ENCODE assay signal across 8 mouse cellular contexts in the genomic region with DNA sequence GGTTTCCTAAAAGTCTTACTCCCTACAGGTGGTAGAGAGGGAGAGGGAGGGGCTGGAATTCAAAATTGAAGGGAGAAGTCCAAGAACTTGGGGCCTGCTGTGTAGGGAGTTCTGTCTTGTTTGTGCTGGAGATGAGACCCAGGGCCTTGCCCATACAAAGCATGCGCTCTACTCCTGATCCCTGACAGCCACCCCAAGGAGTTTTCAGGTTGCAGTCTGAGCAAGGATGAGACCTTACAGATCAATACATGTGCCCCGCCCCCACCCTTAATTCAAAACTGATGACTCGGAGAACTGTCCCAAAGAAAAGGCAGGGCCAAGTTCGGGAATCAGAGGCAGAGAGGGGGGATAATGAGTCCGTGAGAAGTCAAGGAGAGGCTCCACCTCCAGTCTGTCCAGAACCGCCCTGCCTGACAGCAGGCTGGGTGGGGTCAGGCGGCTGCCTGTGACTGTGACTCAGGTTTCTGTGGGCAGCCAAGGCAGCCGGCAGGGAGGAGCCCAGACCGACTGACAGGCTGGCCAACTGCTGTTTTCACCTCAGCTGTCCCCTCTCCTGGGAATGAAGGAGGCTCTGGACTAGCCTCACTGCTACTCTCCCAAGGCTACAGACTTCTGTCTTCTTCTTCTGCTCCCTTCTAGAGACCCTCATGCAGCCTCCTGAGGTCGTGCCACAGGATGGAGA. TPM values are rescaled to one million over a fixed set of nuclear protein-coding genes. Genes with fewer than 3 reads are reported as not detected.
DNase-seq lines count a peak whose midpoint lies in the region; ATAC-seq lines count a peak whose summit lies in the region.

No protein-coding gene starts in this region.

- DNase-seq in cerebellum, adult 18-20 months: peak; percentile 66 to 77
- no peak for DNase-seq in cerebellum, postnatal 4 days (ENCODE audit: low spot score in 2 of 2)
- DNase-seq in ZHBTc4 (ENCODE audit: low read depth, low spot score): peak; percentile 87
- DNase-seq in embryonic facial prominence, embryonic 11.5 days (ENCODE audit: low spot score): peak; percentile 72
- DNase-seq in heart, postnatal 10 days: peak; percentile 90 to 94
- DNase-seq in limb, embryonic 11.5 days (ENCODE audit: low spot score): peak; percentile 65
- DNase-seq in thymus, postnatal 14 days: peak; percentile 36

- H3K36me3 ChIP-seq in embryonic facial prominence, embryonic 11.5 days (replicated peaks; ENCODE audit: control insufficient read depth, insufficient read depth, low read depth, low read length): no peaks in the 10 kb centered on the region
- no peaks in the 10 kb centered on the region for H3K36me3 ChIP-seq in limb, embryonic 11.5 days (ENCODE audit: control insufficient read depth, insufficient read depth, low read length)
- no peaks in the 10 kb centered on the region for H3K36me3 ChIP-seq in midbrain, embryonic 13.5 days

- H3K27me3 ChIP-seq in embryonic facial prominence, embryonic 11.5 days (ENCODE audit: control insufficient read depth, insufficient read depth, low read length): no peaks in the 10 kb centered on the region
- no peaks in the 10 kb centered on the region for H3K27me3 ChIP-seq in limb, embryonic 11.5 days (ENCODE audit: control insufficient read depth, insufficient read depth, low read length)
- no peaks in the 10 kb centered on the region for H3K27me3 ChIP-seq in midbrain, embryonic 13.5 days

- 0 out of 2 replicates have a peak overlapping the region, but pooled peaks have one; percentile 5 for H3K4me3 ChIP-seq in embryonic facial prominence, embryonic 11.5 days (ENCODE audit: low read depth, low read length)
- H3K4me3 ChIP-seq in limb, embryonic 11.5 days (ENCODE audit: low read depth, low read length): peak overlapping the region; percentile 5; the same call in 1 of the 2 replicates
- H3K4me3 ChIP-seq in midbrain, embryonic 13.5 days (replicated peaks): no peak overlapping the region

- H3K4me2 ChIP-seq in embryonic facial prominence, embryonic 11.5 days (ENCODE audit: low read depth, low read length): peak overlapping the region; percentile 29
- H3K4me2 ChIP-seq in limb, embryonic 11.5 days (ENCODE audit: low read depth, severe bottlenecking): peak overlapping the region; percentile 41
- H3K4me2 ChIP-seq in midbrain, embryonic 13.5 days (replicated peaks): no peak overlapping the region

- peak overlapping the region; percentile 91 for H3K27ac ChIP-seq in embryonic facial prominence, embryonic 11.5 days (replicated peaks; ENCODE audit: low read depth, low read length)
- H3K27ac ChIP-seq in limb, embryonic 11.5 days (replicated peaks; ENCODE audit: low read depth, low read length): peak overlapping the region; percentile 80
- H3K27ac ChIP-seq in midbrain, embryonic 13.5 days: peak overlapping the region; percentile 51; the same call in 1 of the 2 replicates

- H3K9me3 ChIP-seq in embryonic facial prominence, embryonic 11.5 days (replicated peaks; ENCODE audit: control insufficient read depth, low read length): no peaks in the 10 kb centered on the region
- H3K9me3 ChIP-seq in limb, embryonic 11.5 days (ENCODE audit: control insufficient read depth, low read length): no peaks in the 10 kb centered on the region
- no peaks in the 10 kb centered on the region for H3K9me3 ChIP-seq in midbrain, embryonic 13.5 days

- H3K4me1 ChIP-seq in embryonic facial prominence, embryonic 11.5 days (ENCODE audit: control insufficient read depth, insufficient read depth, low read length): peaks cover 23% of the 10 kb centered on the region
- H3K4me1 ChIP-seq in limb, embryonic 11.5 days (ENCODE audit: control insufficient read depth, insufficient read depth, low read length): peaks cover 41% of the 10 kb centered on the region
- peaks cover 51% of the 10 kb centered on the region for H3K4me1 ChIP-seq in midbrain, embryonic 13.5 days (replicated peaks)

- intact Hi-C loops in heart, postnatal 10 days (cut with DNase I): loop anchor here (1.0 to 5.0 kb wide), 3 partner anchors 79 to 173 kb away; no protein-coding TSS in a partner anchor

- peak overlapping the region; percentile 46 for H3K9ac ChIP-seq in embryonic facial prominence, embryonic 11.5 days (replicated peaks; ENCODE audit: low read length)
- no peak overlapping the region for H3K9ac ChIP-seq in limb, embryonic 11.5 days (ENCODE audit: low read length)
- no peak overlapping the region for H3K9ac ChIP-seq in midbrain, embryonic 13.5 days (replicated peaks)

- ATAC-seq in embryonic facial prominence, embryonic 11.5 days (replicated peaks; ENCODE audit: insufficient number of reproducible peaks, low FRiP score, low TSS enrichment, low read depth): no peak
- ATAC-seq in limb, embryonic 11.5 days (ENCODE audit: insufficient number of reproducible peaks, low FRiP score, low TSS enrichment, low read depth): no peak
- ATAC-seq in midbrain, embryonic 13.5 days: no peak

- WGBS in embryonic facial prominence, embryonic 11.5 days: 3% methylated on average over 10 of the region's 10 CpGs
- WGBS in limb, embryonic 11.5 days: 4% methylated on average over 10 of the region's 10 CpGs
- WGBS in midbrain, embryonic 13.5 days: 6% methylated on average over 10 of the region's 10 CpGs

RNA-seq across cellular contexts. Expression of a gene that starts 1.5 kb away (rescaled TPM):
- 33.8 and 36.7 TPM in 2 replicates for polyA plus RNA-seq in embryonic facial prominence, embryonic 11.5 days (2014; fragmentation: Nextera tagmentation; extraction: Ambion mirVana)
- total RNA-seq in heart, postnatal 10 days (2021): 10 to 100 TPM; 50.8 to 54.0 TPM
- 25.0 and 32.2 TPM in 2 replicates for polyA plus RNA-seq in limb, embryonic 11.5 days (2014; fragmentation: Nextera tagmentation; extraction: Ambion mirVana)
- 149 and 154 TPM in 2 replicates for polyA plus RNA-seq in midbrain, embryonic 13.5 days (2015; fragmentation: Nextera tagmentation; extraction: Ambion mirVana)

RNA-seq across cellular contexts. Expression of a gene that starts 4.5 kb away (rescaled TPM):
- polyA plus RNA-seq in embryonic facial prominence, embryonic 11.5 days (2014; fragmentation: Nextera tagmentation; extraction: Ambion mirVana): 47.0 and 54.1 TPM in 2 replicates
- 100 to 1,000 TPM; 214 to 239 TPM for total RNA-seq in heart, postnatal 10 days (2021)
- 54.6 and 61.2 TPM in 2 replicates for polyA plus RNA-seq in limb, embryonic 11.5 days (2014; fragmentation: Nextera tagmentation; extraction: Ambion mirVana)
- polyA plus RNA-seq in midbrain, embryonic 13.5 days (2015; fragmentation: Nextera tagmentation; extraction: Ambion mirVana): 64.1 and 89.5 TPM in 2 replicates

RNA-seq across cellular contexts. Expression of a gene that starts 25.9 kb away (rescaled TPM):
- polyA plus RNA-seq in embryonic facial prominence, embryonic 11.5 days (2014; fragmentation: Nextera tagmentation; extraction: Ambion mirVana): 15.7 and 18.1 TPM in 2 replicates
- total RNA-seq in heart, postnatal 10 days (2021): 1 to 10 TPM; 1.8 to 2.1 TPM
- polyA plus RNA-seq in limb, embryonic 11.5 days (2014; fragmentation: Nextera tagmentation; extraction: Ambion mirVana): 1.4 and 1.5 TPM in 2 replicates
- polyA plus RNA-seq in midbrain, embryonic 13.5 days (2015; fragmentation: Nextera tagmentation; extraction: Ambion mirVana): 1.0 and 1.5 TPM in 2 replicates

RNA-seq across cellular contexts. Expression of a gene that starts 58.1 kb away (rescaled TPM):
- polyA plus RNA-seq in embryonic facial prominence, embryonic 11.5 days (2014; fragmentation: Nextera tagmentation; extraction: Ambion mirVana): 211 and 232 TPM in 2 replicates
- total RNA-seq in heart, postnatal 10 days (2021): 100 to 1,000 TPM; 160 to 172 TPM
- polyA plus RNA-seq in limb, embryonic 11.5 days (2014; fragmentation: Nextera tagmentation; extraction: Ambion mirVana): 247 and 264 TPM in 2 replicates
- 174 and 180 TPM in 2 replicates for polyA plus RNA-seq in midbrain, embryonic 13.5 days (2015; fragmentation: Nextera tagmentation; extraction: Ambion mirVana)

Comparison
In these comparisons a context has a peak if more than half of its experiments do, and no peak if none do; other contexts are left out.
1. DNase-seq: peak in cerebellum, adult 18-20 months (2 of 2), ZHBTc4 (single experiment), embryonic facial prominence, embryonic 11.5 days (single experiment), heart, postnatal 10 days (2 of 2), limb, embryonic 11.5 days (single experiment) and thymus, postnatal 14 days (single experiment); none in cerebellum, postnatal 4 days (0 of 2).
2. Peak in every context shown above with its lines, with median percentiles within 50 percentile points of each other: H3K27ac ChIP-seq.